In the genomic region with DNA sequence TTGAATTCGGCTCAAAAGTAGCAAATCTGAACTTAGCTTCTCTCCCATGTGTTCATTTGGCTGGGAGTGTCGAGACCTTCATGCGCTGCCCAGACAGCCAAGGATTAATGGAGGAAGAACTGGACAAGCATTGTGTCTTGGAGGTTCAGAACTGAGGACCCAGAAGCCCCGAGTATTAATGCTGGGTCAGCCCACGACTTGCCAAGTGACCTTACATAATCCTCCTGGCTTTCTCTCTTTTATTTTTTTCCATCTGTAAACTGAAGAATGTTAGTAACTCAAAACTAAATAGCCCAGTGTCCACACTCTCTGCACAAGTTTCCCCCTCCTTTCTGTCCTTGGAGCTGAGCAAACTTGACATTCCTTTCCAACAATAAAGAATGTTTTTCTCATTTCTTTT, we compare ENCODE assay signal across 12 mouse cellular contexts.
DNase-seq lines count a peak whose midpoint lies in the region; ATAC-seq lines count a peak whose summit lies in the region.
"Had no signal": no experiment of that assay in that cellular context is flagged by ENCODE, and none has a peak within 500 bp of the region (broad histone marks: within the 10 kb centered on the region; RNA-seq: fewer than 3 reads in every experiment).

No protein-coding gene starts in this region.

- H3K27me3 ChIP-seq in intestine, embryonic 15.5 days (replicated peaks), result no peaks in the 10 kb centered on the region
- H3K27me3 ChIP-seq in limb, embryonic 15.5 days, result no peaks in the 10 kb centered on the region
- no peaks in the 10 kb centered on the region for H3K27me3 ChIP-seq in hindbrain, embryonic 16.5 days (replicated peaks; ENCODE audit: control insufficient read depth, insufficient read depth, low read length)

- no peaks in the 10 kb centered on the region for H3K9me3 ChIP-seq in intestine, embryonic 15.5 days
- H3K9me3 ChIP-seq in limb, embryonic 15.5 days, result no peaks in the 10 kb centered on the region
- H3K9me3 ChIP-seq in hindbrain, embryonic 16.5 days (ENCODE audit: control insufficient read depth, low read length), result no peaks in the 10 kb centered on the region

- DNase-seq in urinary bladder, postnatal 14 days (ENCODE audit: low spot score), result peak; percentile 38
- no peak for DNase-seq in urinary bladder, postnatal 10 days (ENCODE audit: low spot score)
- DNase-seq in frontal cortex, postnatal 14 days (ENCODE audit: low spot score in 2 of 2), result no peak
- no peak for DNase-seq in yolk sac, embryonic 10.5 days (ENCODE audit: low spot score)
- DNase-seq: cerebellum, postnatal 14 days; right cerebral cortex, postnatal 14 days; thymus, postnatal 25 days had no signal

- ATAC-seq in intestine, embryonic 15.5 days, result no peak
- 0 out of 2 replicates have a peak, but pooled peaks have one; percentile 45 for ATAC-seq in limb, embryonic 15.5 days (ENCODE audit: insufficient number of reproducible peaks, low FRiP score, low TSS enrichment, low read depth)
- no peak for ATAC-seq in hindbrain, embryonic 16.5 days
- ATAC-seq: forebrain, embryonic 14.5 days had no signal

- no peak overlapping the region for H3K9ac ChIP-seq in intestine, embryonic 15.5 days
- H3K9ac ChIP-seq in limb, embryonic 15.5 days, result no peak overlapping the region
- no peak overlapping the region for H3K9ac ChIP-seq in hindbrain, embryonic 16.5 days (ENCODE audit: low read depth, low read length)

- 46% methylated on average over 5 of the region's 5 CpGs for WGBS in intestine, embryonic 15.5 days
- 50% methylated on average over 5 of the region's 5 CpGs for WGBS in limb, embryonic 15.5 days
- 65% methylated on average over 5 of the region's 5 CpGs for WGBS in hindbrain, embryonic 16.5 days

- no peaks in the 10 kb centered on the region for H3K36me3 ChIP-seq in intestine, embryonic 15.5 days
- no peaks in the 10 kb centered on the region for H3K36me3 ChIP-seq in limb, embryonic 15.5 days
- no peaks in the 10 kb centered on the region for H3K36me3 ChIP-seq in hindbrain, embryonic 16.5 days (ENCODE audit: control insufficient read depth, insufficient read depth, low read length)

- H3K4me3 ChIP-seq in intestine, embryonic 15.5 days (replicated peaks), result no peak overlapping the region
- H3K4me3 ChIP-seq in limb, embryonic 15.5 days, result no peak overlapping the region
- no peak overlapping the region for H3K4me3 ChIP-seq in hindbrain, embryonic 16.5 days (ENCODE audit: low read length)

- H3K4me2 ChIP-seq in intestine, embryonic 15.5 days (replicated peaks), result no peak overlapping the region
- no peak overlapping the region for H3K4me2 ChIP-seq in limb, embryonic 15.5 days
- H3K4me2 ChIP-seq in hindbrain, embryonic 16.5 days (ENCODE audit: low read length), result no peak overlapping the region

- H3K4me1 ChIP-seq in intestine, embryonic 15.5 days (replicated peaks), result no peaks in the 10 kb centered on the region
- H3K4me1 ChIP-seq in limb, embryonic 15.5 days, result peaks cover 9% of the 10 kb centered on the region; the same call in 1 of the 2 replicates
- no peaks in the 10 kb centered on the region for H3K4me1 ChIP-seq in hindbrain, embryonic 16.5 days (ENCODE audit: control insufficient read depth, insufficient read depth, low read depth, low read length)

- peak overlapping the region; percentile 32; the same call in 1 of the 2 replicates for H3K27ac ChIP-seq in intestine, embryonic 15.5 days
- H3K27ac ChIP-seq in limb, embryonic 15.5 days, result peak overlapping the region; percentile 28; the same call in 1 of the 2 replicates
- H3K27ac ChIP-seq in hindbrain, embryonic 16.5 days (ENCODE audit: low read depth, low read length), result no peak overlapping the region
- H3K27ac ChIP-seq: macrophage had no signal
